Mouse (Mus musculus): Measurements from ENCODE around the gene Klk13. TPM values are rescaled to one million over a fixed set of nuclear protein-coding genes. Genes with fewer than 3 reads are reported as not detected.

The Klk13 gene
- polyA plus RNA-seq, 1 experiment from 2014 or later = not detected

GRCm38 (mm10) chr7:43774802-43775201 lies 62.4 kb downstream of the Klk13 start:
- no peak overlapping the region for H3K4me3 ChIP-seq (replicated peaks)
- WGBS = 46% methylated on average over 6 of the region's 6 CpGs
- no peak overlapping the region for H3K27ac ChIP-seq
- no peaks in the 10 kb centered on the region for H3K36me3 ChIP-seq (replicated peaks)
- peaks cover 8% of the 10 kb centered on the region; the same call in 1 of the 2 replicates for H3K4me1 ChIP-seq
- no peak overlapping the region for H3K4me2 ChIP-seq
- no peak overlapping the region for H3K9ac ChIP-seq
- H3K27me3 ChIP-seq = no peaks in the 10 kb centered on the region
- no peaks in the 10 kb centered on the region for H3K9me3 ChIP-seq
- no peak for ATAC-seq (ENCODE audit: low FRiP score)

DNA sequence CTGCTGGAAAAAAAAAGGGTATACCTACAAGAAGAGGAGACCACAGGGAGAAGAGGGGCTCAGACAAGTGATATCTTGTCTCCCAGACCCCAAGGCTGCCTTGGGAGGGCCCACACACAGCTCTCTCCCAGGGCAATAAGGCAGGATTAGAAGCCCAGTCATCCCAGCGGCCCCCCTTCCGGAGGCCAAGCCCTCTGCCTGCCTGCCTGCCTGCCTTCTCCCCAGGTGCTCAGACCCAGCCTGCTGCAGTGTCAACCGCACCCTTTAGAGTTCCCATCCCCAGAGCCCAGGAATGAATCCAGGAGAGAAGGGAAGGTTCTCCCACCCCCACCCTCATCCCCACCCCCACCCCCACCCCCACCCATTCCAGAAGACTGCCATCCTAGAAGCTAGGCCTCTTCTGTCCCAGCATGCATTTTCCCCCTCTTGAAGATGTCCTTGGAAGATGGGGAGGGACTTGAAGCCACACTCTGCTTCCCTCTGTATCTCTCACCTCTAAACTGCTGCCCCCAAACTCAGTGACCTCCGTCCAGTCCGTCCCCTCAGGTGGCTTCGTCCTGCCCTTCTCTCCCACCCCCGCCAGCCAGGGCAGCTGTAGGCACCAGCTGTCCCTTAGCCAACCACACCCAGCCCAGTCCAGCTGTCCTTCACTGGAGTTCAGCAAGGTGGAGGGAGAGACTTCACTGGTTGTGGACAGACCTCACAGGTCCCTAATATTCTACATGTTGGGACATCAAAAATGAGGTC lies 63.1 kb downstream of the Klk13 start:
- no peaks in the 10 kb centered on the region for H3K9me3 ChIP-seq
- H3K4me2 ChIP-seq = no peak overlapping the region
- no peaks in the 10 kb centered on the region for H3K27me3 ChIP-seq
- H3K9ac ChIP-seq = no peak overlapping the region
- H3K36me3 ChIP-seq (replicated peaks) = no peaks in the 10 kb centered on the region
- H3K4me3 ChIP-seq (replicated peaks) = no peak overlapping the region
- H3K4me1 ChIP-seq = peaks cover 8% of the 10 kb centered on the region; the same call in 1 of the 2 replicates
- 45% methylated on average over 7 of the region's 7 CpGs for WGBS
- no peak for ATAC-seq (ENCODE audit: low FRiP score)
- no peak overlapping the region for H3K27ac ChIP-seq

GRCm38 (mm10) chr7:43776506-43776905 lies 64.1 kb downstream of the Klk13 start:
- Histone ChIP-seq H3K9me3 (no peaks in the 10 kb centered on the region), H3K4me1 (peaks cover 8% of the 10 kb centered on the region; the same call in 1 of the 2 replicates), H3K27me3 (no peaks in the 10 kb centered on the region), H3K4me3 (replicated peaks) (no peak overlapping the region), H3K4me2 (no peak overlapping the region), H3K36me3 (replicated peaks) (no peaks in the 10 kb centered on the region), H3K9ac (no peak overlapping the region), H3K27ac (no peak overlapping the region)
- 85% methylated on average over 5 of the region's 5 CpGs for WGBS
- ATAC-seq (ENCODE audit: low FRiP score) = no peak

Other genes with a start within 250 kb of the Klk13 start
- 3.1 and 5.0 TPM in 2 replicates for gene Vsig10l, start 249.4 kb upstream of the Klk13 start, polyA plus RNA-seq (2016; fragmentation: Nextera tagmentation; extraction: Ambion mirVana)
- gene Iglon5, start 222.5 kb upstream of the Klk13 start, polyA plus RNA-seq (2016; fragmentation: Nextera tagmentation; extraction: Ambion mirVana) = 2.5 and 2.8 TPM in 2 replicates
- not detected in 2 replicates for gene 4931406B18Rik, start 206.6 kb upstream of the Klk13 start, polyA plus RNA-seq (2016; fragmentation: Nextera tagmentation; extraction: Ambion mirVana)
- gene Cd33, start 168.1 kb upstream of the Klk13 start, polyA plus RNA-seq (2016; fragmentation: Nextera tagmentation; extraction: Ambion mirVana) = 0.56 and 0.69 TPM in 2 replicates
- gene Zfp658, start 150.3 kb upstream of the Klk13 start, polyA plus RNA-seq (2016; fragmentation: Nextera tagmentation; extraction: Ambion mirVana) = 7.5 and 7.8 TPM in 2 replicates
- gene Zfp719, start 133.0 kb upstream of the Klk13 start, polyA plus RNA-seq (2016; fragmentation: Nextera tagmentation; extraction: Ambion mirVana) = 14.6 and 17.1 TPM in 2 replicates
- 0.61 and 0.73 TPM in 2 replicates for gene Zfp819, start 105.4 kb upstream of the Klk13 start, polyA plus RNA-seq (2016; fragmentation: Nextera tagmentation; extraction: Ambion mirVana)
- not detected in 2 replicates for gene Ceacam18, start 77.9 kb upstream of the Klk13 start, polyA plus RNA-seq (2016; fragmentation: Nextera tagmentation; extraction: Ambion mirVana)
- 0.17 and 0.35 TPM in 2 replicates for gene Siglece, start 52.4 kb upstream of the Klk13 start, polyA plus RNA-seq (2016; fragmentation: Nextera tagmentation; extraction: Ambion mirVana)
- gene Ctu1, start 40.6 kb upstream of the Klk13 start, polyA plus RNA-seq (2016; fragmentation: Nextera tagmentation; extraction: Ambion mirVana) = 16.9 and 17.8 TPM in 2 replicates
- gene Klk14, start 22.1 kb upstream of the Klk13 start, polyA plus RNA-seq (2016; fragmentation: Nextera tagmentation; extraction: Ambion mirVana) = not detected in 2 replicates
- not detected in 2 replicates for gene Klk12, start 56.3 kb downstream of the Klk13 start, polyA plus RNA-seq (2016; fragmentation: Nextera tagmentation; extraction: Ambion mirVana)
- not detected in 2 replicates for gene Klk11, start 62.0 kb downstream of the Klk13 start, polyA plus RNA-seq (2016; fragmentation: Nextera tagmentation; extraction: Ambion mirVana)
- 0.28 TPM in 1 of 2 replicates, not detected in the other for gene Klk10, start 68.5 kb downstream of the Klk13 start, polyA plus RNA-seq (2016; fragmentation: Nextera tagmentation; extraction: Ambion mirVana)
- gene Klk9, start 79.3 kb downstream of the Klk13 start, polyA plus RNA-seq (2016; fragmentation: Nextera tagmentation; extraction: Ambion mirVana) = not detected in 2 replicates
- 5.0 and 5.3 TPM in 2 replicates for gene Klk8, start 85.0 kb downstream of the Klk13 start, polyA plus RNA-seq (2016; fragmentation: Nextera tagmentation; extraction: Ambion mirVana)
- not detected in 2 replicates for gene Klk7, start 98.7 kb downstream of the Klk13 start, polyA plus RNA-seq (2016; fragmentation: Nextera tagmentation; extraction: Ambion mirVana)
- gene Klk6, start 111.9 kb downstream of the Klk13 start, polyA plus RNA-seq (2016; fragmentation: Nextera tagmentation; extraction: Ambion mirVana) = not detected in 2 replicates
- gene Klk5, start 129.4 kb downstream of the Klk13 start, polyA plus RNA-seq (2016; fragmentation: Nextera tagmentation; extraction: Ambion mirVana) = 0.41 TPM in 1 of 2 replicates, not detected in the other
- gene Klk4, start 168.6 kb downstream of the Klk13 start, polyA plus RNA-seq (2016; fragmentation: Nextera tagmentation; extraction: Ambion mirVana) = not detected in 2 replicates
- not detected in 2 replicates for gene Klk15, start 221.2 kb downstream of the Klk13 start, polyA plus RNA-seq (2016; fragmentation: Nextera tagmentation; extraction: Ambion mirVana)
- gene Klk1b8, start 238.1 kb downstream of the Klk13 start, polyA plus RNA-seq (2016; fragmentation: Nextera tagmentation; extraction: Ambion mirVana) = not detected in 2 replicates